Mouse (Mus musculus): ENCODE measurements around the gene Cdiptos.

Cdiptos gene

DNA sequence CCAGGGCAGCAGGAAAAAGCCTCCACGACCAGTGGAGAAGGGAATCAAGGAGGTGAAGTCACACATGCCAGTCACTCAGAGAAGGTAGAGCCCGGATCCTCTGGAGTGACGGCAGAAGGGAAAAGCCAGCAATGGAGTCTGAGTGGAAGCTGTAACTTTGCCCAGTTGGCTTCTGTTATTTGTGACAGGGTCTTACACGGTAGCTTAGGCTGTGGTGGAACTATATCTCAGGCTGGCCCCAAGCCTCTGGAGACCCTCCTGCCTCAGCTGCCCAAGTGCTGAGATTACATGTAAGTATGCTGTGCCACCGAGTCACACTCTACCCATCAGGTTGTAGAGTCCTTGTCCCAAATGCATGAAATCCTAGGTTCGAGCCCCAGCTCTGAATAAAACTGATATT, 37.5 kb upstream of the Cdiptos start:
- no peak for DNase-seq

DNA sequence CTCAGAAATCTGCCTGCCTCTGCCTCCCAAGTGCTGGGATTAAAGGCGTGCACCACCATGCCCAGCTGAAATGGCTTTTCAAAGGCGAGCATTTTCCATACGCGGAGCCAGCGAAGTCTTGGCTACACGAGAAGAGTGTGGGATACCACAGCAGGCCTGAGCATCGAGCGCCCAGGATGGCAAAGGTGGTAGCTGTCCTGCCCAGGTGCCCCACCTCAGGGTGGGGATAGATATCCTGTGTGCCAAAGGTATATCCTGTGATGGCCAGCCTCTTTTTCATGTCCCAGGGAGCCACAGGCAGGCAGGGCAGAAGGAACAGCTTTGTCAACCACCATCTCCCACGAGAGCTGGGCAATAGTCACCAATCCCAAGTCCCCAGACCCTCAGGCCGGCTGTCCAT, 36.9 kb upstream of the Cdiptos start:
- no peak for DNase-seq

DNA sequence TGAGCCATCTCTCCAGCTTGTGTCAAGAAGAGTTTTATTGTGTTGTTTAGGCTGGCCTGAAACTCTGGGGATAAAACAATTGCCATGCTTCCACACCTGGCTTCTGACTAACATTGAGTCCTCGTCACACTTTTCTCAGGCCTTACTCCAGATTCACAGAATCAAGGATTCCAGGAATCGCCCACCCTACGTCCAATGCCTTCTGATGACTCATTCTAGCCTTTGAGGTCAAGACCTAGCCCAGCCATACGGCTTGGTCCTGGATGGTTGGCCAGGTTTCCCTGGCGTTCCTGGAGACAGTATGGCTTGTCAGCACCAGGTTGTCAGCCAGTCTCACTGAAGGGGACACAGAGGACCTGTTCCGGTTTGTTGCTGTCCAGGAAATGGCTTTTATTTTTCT, 36.5 kb upstream of the Cdiptos start:
- DNase-seq, result no peak

DNA sequence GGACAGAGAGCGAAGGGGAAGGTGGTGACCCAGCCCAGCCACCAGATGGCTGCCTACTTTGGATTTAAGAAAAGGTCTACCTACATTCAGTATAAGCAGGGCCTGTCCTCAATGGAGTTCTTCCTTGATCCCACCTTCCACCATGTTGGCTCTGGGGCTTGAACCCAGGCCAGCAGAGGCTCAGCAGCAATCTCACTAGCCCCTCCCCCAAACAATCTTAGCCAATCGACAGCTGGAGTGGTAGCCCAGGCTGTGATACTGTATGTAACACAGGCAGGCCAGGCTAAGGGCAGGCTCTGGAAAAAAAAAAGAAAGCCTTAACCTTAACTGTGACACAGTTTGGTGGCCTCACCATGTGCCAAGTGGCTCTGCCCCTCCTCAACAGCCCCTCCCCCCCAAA, 35.8 kb upstream of the Cdiptos start:
- no peak for DNase-seq

DNA sequence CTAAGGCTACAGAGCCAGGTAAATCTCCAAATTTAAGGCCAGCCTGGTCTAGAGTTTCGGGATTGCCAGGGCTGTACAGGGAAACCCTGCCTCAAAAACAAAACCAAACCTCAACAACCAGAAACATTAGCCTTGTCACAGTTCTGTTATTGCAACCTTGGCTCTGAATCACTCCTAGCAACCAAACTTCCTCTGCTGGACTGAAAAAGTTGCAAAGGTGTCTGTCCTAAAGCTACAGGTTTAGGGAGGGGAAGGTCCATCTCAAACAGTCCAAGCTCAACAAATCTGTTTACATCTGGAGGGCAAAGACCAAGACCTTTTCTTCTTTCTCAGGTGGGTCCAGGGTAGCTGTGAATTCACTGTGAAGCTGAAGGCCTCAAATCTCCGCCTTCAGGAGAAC, 35.2 kb upstream of the Cdiptos start:
- DNase-seq, result no peak

DNA sequence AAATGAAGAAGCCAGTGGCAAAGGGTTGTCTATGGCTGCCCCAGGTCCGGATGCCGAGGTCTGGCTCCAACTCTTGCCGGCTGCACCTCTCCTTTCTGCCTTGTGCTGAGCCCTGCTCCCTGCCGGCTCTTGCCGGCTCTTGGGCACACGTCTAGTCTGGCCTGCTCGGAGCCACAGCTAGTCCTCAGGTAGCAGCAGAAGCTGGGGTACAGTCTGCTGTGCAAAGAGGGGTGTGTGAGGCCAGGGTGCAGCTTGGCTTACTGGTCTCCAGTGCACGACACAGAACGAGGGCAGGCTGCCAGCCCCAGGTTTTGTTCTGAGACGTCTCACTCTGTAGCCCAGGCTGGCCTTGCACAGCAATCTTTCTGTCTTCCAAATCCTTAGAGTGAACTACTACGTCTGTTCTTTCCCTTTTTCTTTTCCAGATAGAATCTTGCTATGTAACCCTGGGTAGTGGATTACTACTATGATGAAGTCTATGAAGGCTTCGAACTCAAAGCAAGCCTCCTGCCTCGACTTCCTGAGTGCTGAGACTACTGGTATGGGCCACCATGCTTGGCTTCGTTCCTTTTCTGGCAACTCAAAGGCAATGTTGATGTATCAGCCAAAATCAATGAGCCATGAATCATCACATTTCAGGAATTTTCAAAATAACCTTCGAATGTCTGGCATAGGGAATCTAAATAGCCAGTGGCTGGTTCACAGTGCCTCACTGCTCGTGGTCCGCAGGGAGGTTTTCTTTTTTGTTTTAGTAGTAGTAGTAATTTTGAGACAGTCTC, 33.6 kb upstream of the Cdiptos start:
- DNase-seq, result no peak

DNA sequence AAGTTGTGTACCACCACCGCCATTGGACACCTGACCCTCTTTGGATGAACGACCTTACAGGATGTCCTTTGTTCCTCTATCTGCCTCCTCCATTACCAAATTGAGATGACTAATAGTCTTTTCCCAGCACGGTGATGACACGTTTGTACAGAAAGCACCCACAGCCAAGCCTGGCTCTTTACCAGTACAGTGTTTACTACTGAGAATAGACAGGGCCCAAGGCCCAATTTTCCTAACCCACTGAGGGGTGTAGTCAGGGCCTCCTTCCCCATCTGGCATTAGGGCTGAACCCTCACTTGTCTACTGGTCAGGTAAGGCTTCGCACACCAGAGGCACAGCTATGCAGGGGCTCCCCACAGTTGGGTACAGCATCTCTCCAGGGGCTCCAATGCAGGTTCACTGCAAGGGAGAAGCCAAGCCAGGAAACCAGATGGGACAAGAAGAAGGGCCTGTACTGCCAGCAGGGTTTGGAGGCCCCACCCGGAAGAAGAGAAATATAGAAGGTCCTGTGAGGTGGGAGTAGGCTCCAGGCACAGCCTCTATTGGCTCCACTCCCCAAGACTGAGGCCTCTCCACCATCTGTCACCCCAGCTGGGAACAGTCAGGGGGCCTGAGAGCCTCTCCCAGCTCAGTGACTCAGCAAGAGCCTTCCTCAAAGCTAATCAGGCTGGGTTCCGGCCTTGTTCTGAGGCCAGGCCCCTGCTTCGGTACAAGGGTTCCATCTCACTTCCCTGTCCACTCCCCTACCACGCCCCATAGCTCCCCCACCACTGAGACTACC, 32.5 kb upstream of the Cdiptos start:
- peak in 1 of 2 experiments; percentile 44 for DNase-seq

DNA sequence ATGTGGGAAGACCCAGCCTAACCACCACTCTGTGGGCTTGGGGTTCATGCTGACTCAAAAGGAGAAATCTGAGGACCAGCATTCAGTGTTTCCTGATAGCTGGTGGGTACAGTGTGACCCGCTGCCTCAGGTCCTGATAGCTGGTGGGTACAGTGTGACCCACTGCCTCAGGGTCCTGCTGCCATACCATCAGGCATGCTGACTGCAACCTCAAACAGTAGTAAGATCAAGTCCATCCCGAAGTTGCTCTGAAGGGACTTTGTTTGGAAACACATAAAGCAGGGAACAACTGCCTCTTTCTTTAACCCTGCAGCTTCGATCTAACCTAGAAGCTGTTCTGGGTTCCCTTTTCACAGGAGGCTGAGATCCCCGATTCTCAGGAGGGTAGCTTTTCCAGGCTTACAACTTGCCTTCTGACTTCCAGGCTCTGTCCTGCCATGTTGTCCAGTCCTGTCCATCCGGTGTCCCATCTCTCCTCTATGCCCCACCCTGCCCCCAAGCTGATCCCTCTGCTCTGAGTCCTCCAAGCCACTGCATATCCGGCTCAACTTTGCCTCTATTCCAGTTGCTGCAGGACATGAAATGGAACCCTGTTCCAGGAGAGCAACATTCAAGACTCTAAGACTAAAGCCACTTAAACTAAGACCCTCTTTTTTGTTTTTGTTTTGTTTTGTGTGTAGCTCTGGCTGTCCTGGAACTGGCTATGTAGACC, 31.6 kb upstream of the Cdiptos start:
- DNase-seq, result no peak

DNA sequence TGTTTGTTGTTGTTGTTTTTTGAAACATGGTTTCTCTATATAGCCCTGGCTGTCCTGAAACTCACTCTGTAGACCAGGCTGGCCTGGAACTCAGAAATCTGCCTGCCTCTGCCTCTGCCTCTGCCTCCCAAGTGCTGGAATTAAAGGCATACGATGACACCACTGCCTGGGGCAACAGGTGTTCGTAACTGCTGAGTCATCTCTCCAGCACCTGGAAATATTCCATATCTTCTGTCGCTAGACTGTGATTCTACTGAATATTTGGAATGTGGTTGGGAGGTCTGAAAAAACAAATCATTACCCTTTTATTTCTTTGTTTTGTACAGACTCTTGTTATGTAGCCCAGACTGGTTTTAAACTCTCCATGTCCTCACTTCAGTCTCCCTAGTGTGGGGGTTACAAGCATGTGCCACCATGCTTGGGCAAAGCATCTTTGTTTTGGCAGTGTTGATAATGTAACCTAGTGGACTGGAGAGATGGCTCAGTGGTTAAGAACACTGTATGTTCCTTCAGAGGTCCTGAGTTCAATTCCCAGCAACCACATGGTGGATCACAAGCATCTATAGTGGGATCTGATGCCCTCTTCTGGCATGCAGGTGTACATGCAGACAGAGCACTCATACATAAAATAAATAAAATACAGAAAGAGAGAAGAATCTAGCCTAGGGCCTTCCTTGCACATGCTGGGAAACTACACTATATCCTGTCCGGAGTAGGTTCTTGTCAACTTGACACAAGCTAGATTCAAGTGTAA, 28.4 kb upstream of the Cdiptos start:
- DNase-seq, result no peak

DNA sequence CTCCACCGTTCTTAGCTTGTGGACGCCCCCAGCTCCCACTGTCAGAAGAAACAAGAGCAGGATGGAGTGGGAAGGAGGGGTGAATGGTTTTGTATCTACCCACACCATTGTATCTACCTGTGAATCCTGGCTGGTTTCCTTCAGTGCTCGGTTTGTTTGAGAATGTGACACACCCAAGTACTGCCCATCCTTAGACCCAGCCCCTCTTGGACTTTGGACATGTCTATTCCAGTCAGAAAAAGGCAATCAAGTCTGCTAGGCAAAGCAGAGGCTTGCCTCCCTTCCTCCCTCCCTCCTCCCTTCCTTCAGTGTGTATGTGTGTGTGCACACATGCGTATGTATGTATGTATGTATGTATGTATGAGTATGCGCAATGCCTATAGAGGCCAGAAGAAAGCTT, 27.7 kb upstream of the Cdiptos start:
- no peak for DNase-seq

DNA sequence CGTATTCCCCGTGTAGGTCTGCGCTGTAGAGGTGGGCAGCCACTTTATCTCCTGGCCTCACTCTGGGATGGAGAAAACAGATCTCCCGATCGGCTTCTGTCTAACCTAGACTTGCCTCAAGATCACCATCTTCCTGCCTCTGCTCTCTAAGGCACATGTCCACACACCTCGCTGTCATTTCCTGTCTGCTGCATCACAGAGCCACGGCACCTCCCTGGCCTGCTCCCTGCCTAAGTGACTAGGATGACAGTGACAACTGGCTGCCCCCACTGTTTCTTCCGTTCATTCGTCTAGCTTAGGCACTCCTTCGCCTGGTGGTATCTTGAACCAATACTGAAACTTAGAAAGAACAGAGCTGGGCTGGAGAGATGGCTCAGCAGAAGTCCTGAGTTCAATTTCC, 23.7 kb upstream of the Cdiptos start:
- DNase-seq, result no peak

DNA sequence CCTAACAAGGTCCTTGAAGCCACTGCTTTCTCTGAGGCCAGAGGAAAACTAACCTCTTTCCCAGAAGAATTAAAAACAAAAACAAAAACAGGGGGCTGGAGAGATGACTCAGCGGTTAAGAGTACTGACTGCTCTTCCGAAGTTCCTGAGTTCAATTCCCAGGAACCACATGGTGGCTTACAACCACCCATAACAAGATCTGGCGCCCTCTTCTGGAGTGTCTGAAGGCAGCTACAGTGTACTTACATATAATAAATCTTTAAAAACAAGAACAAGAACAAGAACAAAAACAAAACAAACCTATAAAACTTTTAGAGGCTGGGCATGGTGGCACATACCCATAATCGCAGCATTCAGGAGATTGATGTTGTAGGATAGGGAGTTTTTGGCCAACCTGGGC, 20.6 kb upstream of the Cdiptos start:
- no peak for DNase-seq

DNA sequence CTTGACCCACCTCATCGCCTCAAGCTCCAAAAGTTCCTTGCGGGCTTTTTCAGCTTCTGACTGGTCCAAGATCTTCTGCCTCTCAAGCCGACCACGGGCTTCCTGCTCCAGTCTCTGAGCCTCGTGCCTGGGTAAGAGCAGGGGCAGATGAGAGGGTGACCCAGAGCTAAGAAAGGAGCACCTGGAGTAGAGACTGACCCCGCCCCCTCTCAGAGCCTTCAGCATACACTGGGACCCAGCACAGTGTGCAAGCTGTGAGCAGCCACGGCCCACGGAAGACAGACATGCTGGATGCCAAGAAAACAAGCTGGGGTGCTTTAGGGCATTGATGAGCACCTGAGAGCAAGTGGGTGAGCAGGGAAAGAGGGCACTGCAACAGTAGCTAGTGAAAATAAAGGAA, 12.9 kb upstream of the Cdiptos start:
- DNase-seq, result no peak

DNA sequence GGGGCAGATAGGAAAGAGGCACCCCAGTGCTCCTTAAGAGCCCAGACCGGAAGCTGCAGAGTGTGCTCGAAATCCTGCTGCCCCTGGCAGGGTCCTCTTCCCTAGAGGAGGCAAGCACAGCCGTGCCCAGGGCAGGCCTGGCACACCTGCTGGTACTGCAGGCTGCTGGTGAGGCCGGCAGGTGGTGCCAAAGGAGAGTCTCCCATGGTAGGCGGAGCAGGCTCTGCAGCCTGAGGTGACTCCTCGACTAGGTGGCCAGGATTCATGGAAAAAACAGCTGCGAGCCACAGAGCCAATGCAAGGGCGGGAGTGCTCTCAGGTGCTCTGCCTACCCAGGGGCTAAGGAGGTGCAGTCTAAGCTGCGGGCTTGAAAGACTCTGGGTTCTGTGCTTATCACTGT, 10.4 kb upstream of the Cdiptos start:
- peak; percentile 60 to 71 for DNase-seq

DNA sequence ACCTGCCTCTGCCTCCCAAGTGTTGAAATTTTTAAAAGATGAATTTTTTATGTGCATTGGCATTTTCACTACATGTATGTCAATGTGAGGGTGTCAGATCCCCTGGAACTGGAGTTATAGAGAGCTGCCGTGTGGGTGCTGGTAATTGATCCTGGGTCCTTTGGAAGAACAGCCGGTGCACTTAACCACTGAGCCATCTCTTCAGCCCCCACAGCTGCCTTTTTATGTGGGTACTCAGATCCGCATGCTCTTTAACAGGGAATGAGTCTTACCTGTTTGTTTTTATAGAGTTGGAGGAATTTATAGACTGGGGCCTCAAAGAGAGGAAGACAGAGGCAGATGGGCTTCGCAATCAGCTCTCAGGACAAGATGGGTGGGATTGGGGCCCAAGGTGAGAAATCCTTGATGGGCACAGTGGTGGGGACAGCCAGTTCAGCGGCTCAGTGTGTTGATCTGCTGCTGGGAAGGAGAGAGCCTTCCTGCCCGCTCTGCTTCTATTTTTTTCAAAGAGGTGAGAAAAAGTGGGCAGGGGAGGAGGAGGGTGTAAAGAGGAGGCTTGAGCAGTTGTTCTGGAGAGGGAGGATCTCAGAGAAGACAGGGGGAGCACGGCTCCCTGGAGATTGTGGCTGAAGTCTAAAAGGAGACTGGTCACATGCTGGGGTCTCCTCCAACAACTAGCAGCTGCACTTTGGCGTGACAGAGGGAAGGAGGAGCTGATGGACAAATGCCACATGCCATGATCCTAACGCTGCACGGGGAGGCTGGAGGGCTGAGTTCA, 9.0 kb upstream of the Cdiptos start:
- no peak for DNase-seq

DNA sequence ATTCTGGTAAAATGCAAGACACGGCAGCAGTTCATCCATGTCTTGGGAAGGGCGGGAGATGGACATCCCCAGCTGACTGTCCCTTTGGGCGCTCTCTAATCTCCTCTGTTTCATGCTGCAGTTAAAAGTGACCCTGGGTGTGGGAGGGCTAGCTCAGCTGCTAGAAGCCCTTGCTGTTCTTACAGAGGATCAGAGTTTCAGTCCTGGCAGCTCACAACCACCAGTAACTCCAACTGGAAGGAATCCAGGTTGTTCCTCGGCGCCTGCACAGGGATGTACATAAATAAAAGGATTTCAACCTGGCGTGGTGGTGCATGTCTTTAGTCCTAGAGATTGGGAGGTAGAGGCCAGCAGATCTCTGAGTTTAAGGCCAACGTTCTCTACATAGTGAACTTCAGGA, 7.2 kb upstream of the Cdiptos start:
- DNase-seq, result no peak

DNA sequence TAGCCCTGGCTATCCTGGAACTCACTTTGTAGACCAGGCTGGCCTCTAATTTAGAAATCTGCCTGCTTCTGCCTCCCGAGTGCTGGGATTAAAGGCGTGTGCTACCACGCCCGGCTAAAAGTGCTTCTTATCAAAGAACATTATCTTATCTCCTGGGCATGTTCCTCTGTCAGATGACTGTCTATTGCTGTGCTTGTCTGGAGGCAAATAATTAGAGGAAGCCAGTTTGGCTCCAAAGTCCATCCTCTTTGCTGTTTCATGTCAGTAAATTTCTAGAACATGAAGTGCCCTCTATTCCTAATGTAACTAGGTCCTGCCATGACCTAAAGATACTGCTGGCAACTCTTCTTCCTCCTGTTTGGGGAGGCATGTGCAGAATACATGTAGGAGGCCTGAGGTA, 6.2 kb upstream of the Cdiptos start:
- DNase-seq, result no peak

DNA sequence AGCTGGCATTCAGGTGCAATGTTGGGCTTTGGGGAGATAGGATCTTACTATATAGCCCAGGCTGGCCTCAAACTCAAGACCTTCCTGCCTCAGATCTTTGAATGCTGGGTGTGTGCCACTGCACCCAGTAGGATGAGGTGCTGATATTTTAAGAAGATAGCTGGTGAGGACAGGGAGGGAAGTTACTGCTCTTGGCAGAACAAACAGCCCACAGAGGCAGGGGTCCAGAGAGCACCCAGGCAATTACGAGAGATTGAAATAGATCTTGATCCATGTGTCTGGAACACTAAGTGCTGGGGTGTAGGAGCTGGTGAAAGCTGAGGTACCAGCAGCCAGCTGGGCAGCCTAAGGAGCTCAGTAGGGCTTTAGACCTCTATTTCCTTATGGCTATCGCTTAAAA, 5.7 kb upstream of the Cdiptos start:
- DNase-seq, result no peak

DNA sequence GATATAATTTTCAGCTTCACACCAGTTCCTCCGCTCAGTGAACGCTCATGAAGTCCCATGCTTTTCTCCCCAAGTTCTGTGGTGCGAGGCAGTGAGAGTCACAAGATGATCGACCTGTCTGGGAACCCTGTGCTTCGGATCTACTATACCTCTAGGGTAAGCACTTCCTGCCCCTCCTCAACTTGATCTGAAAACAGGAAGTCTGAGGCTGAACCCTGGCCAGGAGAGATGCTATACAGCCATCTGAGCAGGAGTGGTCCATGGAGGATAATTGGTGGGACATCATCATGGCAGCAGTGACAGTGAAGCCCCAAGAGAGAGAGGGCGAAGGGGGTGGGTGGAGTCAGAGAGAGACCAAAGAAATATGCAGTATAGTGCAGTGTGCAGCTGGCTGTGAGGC, 2.9 kb upstream of the Cdiptos start:
- DNase-seq, result no peak

DNA sequence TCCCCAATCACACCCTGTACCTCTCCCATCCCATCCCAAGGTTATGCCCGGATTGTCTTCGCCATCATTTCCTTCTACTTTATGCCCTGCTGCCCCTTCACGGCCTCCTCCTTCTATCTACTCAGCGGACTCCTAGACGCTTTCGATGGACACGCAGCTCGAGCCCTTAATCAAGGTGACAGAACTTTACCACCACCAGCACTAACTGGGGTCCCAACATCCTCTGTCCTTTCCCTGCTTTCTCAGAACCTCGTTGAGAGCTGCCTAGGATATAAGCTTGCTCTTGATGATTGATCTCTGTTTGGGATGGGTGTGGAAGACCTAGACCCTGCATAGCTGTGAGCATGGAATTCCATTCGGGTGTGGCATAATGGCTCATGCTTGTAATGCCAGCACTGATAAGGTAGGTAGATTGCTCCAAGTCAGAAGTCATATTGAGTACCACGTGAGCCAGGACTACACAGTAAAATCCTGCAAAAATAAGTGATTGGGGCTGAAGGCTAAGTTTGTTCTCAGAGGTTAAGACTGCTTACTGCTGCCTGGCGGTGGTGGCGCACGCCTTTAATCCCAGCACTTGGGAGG, 1.1 kb upstream of the Cdiptos start:
- peak; percentile 14 to 15 for DNase-seq

DNA sequence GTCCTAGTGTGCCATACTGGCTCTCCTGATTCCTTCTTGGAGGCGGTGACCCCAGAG, 177 bp downstream of the Cdiptos start, which contains the start of gene Cdipt:
Cdipt (plus strand) TSS at position 22 of the 57 bp plus-strand sequence.
- DNase-seq, result no peak

DNA sequence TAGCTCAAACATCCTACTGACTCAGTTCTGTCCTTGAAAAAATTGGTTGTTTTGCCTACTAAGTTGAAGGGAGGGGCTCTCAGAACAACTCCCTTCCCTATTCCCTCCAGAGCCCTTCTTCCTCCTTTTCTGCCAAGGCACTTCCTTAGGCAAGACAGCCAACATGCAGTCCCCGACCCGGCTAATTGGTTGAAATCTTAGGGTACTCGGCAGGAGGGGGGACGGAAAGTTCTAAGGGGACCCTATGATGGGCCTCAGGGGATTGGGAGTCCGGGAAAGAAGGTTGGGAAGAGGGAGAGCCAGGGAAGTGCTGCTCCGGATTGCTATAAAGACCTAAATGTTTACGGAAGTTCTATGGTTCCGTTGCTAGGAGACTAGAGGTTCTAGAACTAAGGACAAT, 405 bp downstream of the Cdiptos start:
- DNase-seq, result no peak

DNA sequence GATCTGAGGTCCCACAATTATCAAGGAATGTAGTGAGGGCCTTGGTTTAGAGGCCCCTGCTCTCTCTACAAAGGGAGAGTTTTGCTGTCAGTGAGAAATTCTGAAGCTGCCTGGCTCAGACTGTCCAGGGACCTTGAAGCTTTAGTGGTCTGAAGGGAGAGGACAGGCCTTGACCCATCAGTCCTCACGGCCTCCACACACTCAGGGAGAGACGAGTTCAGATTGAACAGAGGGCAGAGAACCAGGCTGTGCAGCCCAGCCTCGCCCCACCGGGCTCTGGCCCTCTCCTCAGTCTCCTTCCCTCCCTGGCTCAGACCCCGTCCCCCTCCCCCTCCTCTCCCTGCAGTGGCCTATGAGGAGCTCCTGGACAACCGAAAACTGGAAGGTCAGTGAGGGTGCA, 8.5 kb downstream of the Cdiptos start:
- no peak for DNase-seq
